Mouse (Mus musculus) embryonic facial prominence, embryonic 14.5 days (tissue): ENCODE results near the gene Pak6. TPM values are rescaled to one million over a fixed set of nuclear protein-coding genes. Genes with fewer than 3 reads are reported as not detected.

ENCODE experiments used
- ATAC-seq: fragments of 200-750 bp; cut with Nextera tagmentation; 2 replicates; pipeline ENCODE4 v1.8.0; 2017; ENCODE audit warnings: low read depth, moderate number of reproducible peaks, moderate TSS enrichment
- DNase-seq: peaks from one replicate; pipeline ENCODE4 v3.0.0-alpha.2; 2015; ENCODE audit warnings: low spot score
- H3K27ac ChIP-seq: fragments of 300-500 bp; sonication (generic); replicated peaks from 2 replicates; pipeline ENCODE4 v1.5.1; 2014; ENCODE audit warnings: low read depth, mild to moderate bottlenecking, low read length, moderate library complexity
- H3K27me3 ChIP-seq: fragments of 300-500 bp; sonication (generic); replicated peaks from 2 replicates; pipeline ENCODE4 v1.6.1; 2014; ENCODE audit warnings: low read length; ENCODE audit not compliant: control insufficient read depth, insufficient read depth
- H3K36me3 ChIP-seq: fragments of 300-500 bp; sonication (generic); 2 replicates; pipeline ENCODE4 v1.6.1; 2014; ENCODE audit warnings: low read length, mixed read lengths; ENCODE audit not compliant: control insufficient read depth, insufficient read depth
- H3K4me1 ChIP-seq: fragments of 300-500 bp; sonication (generic); 2 replicates; pipeline ENCODE4 v1.6.1; 2014; ENCODE audit warnings: antibody characterized with exemption, low read length; ENCODE audit not compliant: control insufficient read depth, insufficient read depth
- H3K4me2 ChIP-seq: fragments of 300-500 bp; sonication (generic); 2 replicates; pipeline ENCODE4 v1.6.1; 2014; ENCODE audit warnings: low read depth, mild to moderate bottlenecking, low read length, moderate library complexity, mixed read lengths
- H3K4me3 ChIP-seq: fragments of 300-500 bp; sonication (generic); 2 replicates; pipeline ENCODE4 v1.5.1; 2014; ENCODE audit warnings: low read depth, mild to moderate bottlenecking, low read length
- H3K9ac ChIP-seq: fragments of 300-500 bp; sonication (generic); 2 replicates; pipeline ENCODE4 v1.6.1; 2014; ENCODE audit warnings: low read depth, mild to moderate bottlenecking, low read length, moderate library complexity, mixed read lengths
- H3K9me3 ChIP-seq: fragments of 300-500 bp; sonication (generic); 2 replicates; pipeline ENCODE4 v1.6.1; 2016; ENCODE audit warnings: low read length; ENCODE audit not compliant: control insufficient read depth
- WGBS: fragments of 180-500 bp; shearing (Covaris S2); extraction: QIAGEN DNeasy Blood & Tissue Kit; methylation state at CpG from one replicate; pipeline ENCODE4 v1.1.7; 2014; 5-methylcytosine and 5-hydroxymethylcytosine counted together
- polyA plus RNA-seq: library from polyadenylated mRNA; unstranded; fragments of >200 nt; fragmentation: Nextera tagmentation; extraction: Ambion mirVana; gene quantifications from 2 replicates; pipeline ENCODE4 v1.2.1, GENCODE M21; 2014

The Pak6 gene
- polyA plus RNA-seq, 1 experiment from 2014 or later: 2.0 TPM

DNA sequence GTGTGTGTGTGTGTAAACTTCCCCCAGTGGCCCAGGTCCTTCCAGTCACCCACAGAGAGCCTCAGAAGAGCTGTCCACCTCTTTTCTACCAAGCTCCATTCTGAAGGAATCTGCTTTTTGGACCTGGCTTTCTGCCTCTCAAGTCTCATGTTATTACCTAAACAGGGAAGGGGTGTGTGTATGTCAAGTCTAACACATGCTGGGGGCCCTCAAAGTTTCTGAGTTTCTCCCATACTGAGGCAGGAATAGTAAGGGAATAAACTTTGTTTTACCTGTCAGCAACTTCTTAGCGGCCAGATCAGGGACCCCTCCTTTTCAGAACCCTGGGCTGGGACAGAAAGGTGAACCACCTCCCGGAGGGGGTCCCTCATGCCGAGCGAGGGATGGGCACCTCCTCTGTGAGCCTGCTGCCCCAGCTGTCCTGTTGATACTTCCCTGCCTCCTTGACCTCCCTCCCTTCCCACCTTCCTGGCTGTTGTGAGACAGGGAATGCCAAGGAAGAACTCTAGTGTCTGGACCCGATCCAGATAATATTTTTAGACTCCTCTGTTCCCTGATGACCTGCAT lies 34.3 kb downstream of the Pak6 start:
- Histone ChIP-seq H3K27ac (no peak overlapping the region), H3K36me3 (no peaks in the 10 kb centered on the region), H3K9ac (no peak overlapping the region), H3K27me3 (peaks cover 38% of the 10 kb centered on the region), H3K9me3 (no peaks in the 10 kb centered on the region), H3K4me1 (peaks cover 15% of the 10 kb centered on the region), H3K4me3 (no peak overlapping the region), H3K4me2 (no peak overlapping the region)
- ATAC-seq: no peak
- DNase-seq: no peak
- WGBS: 30% methylated on average over 5 of the region's 5 CpGs

DNA sequence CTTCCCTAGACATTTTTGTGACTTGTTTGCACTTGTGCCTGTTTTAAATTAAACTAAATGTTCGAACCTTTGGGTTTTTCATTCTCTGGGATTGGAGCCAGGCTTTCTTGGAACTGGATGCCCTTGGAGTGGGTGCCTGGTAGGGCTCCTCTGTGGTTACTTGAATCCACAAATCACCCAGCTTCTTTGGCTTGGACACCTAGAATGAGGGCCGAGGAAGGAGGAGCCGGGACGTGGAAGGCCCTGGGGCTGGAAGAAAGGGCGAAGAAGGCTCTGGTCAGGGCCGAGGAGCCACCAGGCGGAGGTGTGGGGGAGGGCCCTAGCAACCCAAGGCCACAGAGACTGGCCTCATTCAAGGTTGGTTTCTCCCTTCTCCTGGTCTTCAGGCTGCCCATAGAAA lies 34.9 kb downstream of the Pak6 start:
- H3K27ac ChIP-seq: peak overlapping the region; percentile 53
- ATAC-seq (no peak), DNase-seq (peak; percentile 81)
- H3K9me3 ChIP-seq: no peaks in the 10 kb centered on the region
- 22% methylated on average over 7 of the region's 7 CpGs for WGBS
- H3K27me3 ChIP-seq: peaks cover 44% of the 10 kb centered on the region
- no peak overlapping the region for H3K4me2 ChIP-seq
- peaks cover 19% of the 10 kb centered on the region for H3K4me1 ChIP-seq
- no peak overlapping the region for H3K4me3 ChIP-seq
- no peaks in the 10 kb centered on the region for H3K36me3 ChIP-seq
- no peak overlapping the region for H3K9ac ChIP-seq

DNA sequence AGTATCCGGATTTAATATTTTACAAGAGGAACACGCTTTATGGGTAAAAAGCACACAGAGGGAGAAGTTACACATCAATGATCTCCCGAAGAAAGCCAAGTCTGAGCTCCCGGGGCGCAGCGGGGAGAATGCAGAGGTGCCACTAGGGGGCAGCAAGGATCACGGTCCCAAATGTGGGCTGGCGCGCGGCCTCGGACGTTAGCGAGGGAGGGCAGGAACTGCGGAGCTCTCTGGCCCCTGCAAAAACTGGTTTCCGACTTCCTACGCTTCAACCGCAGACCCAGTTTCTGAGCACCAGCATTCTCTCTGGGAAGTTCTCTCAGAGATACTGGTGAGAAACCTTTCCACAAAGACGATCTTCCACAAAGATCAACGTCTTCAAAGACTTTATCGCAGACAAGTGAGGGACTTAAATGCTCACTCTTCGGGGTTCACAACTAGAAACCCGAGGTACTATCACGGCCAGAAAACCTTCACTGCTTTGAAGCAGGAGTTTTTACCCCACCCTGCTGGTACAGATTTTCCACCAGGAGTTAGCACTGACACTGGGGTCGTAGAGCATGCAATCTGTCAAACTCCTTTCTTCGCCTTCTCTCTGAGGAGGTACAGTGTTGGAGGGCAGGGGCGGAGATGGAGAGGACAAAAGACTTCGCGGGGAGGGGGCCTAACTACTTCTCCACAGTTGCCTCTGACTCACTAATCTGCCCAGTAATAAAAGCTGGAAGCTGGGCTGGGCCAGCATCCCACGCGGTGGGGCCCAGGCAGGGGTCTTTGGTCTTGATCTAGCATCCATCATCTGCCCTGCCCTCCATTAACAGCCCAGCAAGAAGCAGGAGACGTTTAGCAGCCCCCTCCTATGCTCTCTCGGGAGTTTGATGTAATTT lies 37.3 kb downstream of the Pak6 start:
- Histone ChIP-seq H3K4me3 (peak overlapping the region; percentile 25), H3K9ac (no peak overlapping the region), H3K9me3 (no peaks in the 10 kb centered on the region), H3K27me3 (peaks cover 69% of the 10 kb centered on the region), H3K36me3 (no peaks in the 10 kb centered on the region), H3K27ac (no peak overlapping the region), H3K4me1 (peaks cover 29% of the 10 kb centered on the region), H3K4me2 (peak overlapping the region; percentile 52)
- 3% methylated on average over 32 of the region's 32 CpGs for WGBS
- ATAC-seq: peak; percentile 50; the same call in 1 of the 2 replicates
- DNase-seq: peak; percentile 79

DNA sequence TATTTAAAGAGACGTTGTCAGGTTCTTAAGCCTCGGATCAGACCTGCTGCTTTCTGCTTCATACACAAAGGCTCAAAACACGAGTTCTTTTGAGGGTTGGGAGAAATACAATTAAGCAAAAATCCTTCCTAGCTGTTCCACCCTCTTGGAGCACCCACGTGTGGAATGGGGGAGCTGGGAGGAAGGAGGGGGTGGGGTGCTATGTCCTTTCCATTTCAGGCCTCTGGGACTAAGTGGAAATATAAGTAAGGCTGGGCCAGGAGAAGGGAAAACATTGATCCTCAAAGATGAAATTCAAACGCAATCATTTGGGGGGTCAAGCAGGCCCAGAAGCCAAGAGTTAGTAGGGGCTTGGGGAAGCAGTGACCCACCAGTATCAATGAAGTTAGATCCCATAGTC lies 38.1 kb downstream of the Pak6 start:
- no peak overlapping the region for H3K27ac ChIP-seq
- peaks cover 29% of the 10 kb centered on the region for H3K4me1 ChIP-seq
- DNase-seq (no peak), ATAC-seq (no peak)
- H3K9me3 ChIP-seq: no peaks in the 10 kb centered on the region
- no peaks in the 10 kb centered on the region for H3K36me3 ChIP-seq
- H3K9ac ChIP-seq: no peak overlapping the region
- no peak overlapping the region for H3K4me2 ChIP-seq
- 16% methylated on average over 5 of the region's 5 CpGs for WGBS
- H3K27me3 ChIP-seq: peaks cover 72% of the 10 kb centered on the region
- H3K4me3 ChIP-seq: no peak overlapping the region

DNA sequence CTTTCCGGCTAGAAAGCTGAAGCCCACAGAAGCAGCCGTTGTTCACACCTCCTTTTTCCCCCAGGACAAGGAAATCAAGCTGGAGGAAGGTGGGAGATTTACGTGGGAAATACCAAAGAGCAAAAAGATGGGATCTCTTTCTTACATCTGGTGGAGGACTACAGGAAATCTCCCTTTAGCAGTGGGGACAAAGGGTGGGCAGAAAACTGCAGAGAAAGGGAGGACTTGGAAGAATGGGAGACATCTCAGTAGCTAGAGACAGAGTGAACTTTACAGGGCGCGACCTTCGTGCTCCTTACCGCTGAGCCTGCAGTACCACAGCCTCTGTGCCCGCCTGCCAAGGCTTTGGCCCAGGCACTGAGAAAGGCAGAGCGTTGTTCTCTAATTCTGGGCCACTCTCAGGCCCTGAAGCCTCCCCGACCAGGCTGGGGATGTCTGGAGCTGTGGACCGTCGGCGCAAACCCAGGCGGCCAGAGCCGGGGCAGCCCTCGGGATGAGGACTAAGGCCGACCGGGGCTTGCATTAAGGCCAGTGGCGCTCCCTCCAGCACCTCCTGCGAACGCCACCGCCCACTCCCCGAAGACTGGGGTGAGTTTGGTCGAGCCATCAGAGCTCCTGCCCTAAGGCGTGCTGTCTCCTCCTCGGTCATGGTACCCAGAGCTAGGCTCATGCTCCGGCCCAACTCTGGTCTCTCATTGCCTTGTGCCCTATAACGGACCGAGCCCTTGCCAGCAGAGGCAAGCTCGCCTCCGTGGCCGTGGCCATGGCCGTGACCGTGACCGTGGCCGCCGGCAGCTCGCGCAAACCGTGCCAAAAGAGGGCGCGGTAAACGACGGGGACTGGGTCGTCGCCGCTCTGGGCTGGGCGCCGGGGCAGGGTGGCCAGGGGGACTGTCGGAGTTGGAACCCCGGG lies 39.1 kb downstream of the Pak6 start:
- DNase-seq (no peak), ATAC-seq (no peak)
- Histone ChIP-seq H3K4me3 (peak overlapping the region; percentile 43), H3K4me1 (peaks cover 27% of the 10 kb centered on the region), H3K4me2 (peak overlapping the region; percentile 75), H3K9ac (no peak overlapping the region), H3K9me3 (no peaks in the 10 kb centered on the region), H3K27me3 (peaks cover 75% of the 10 kb centered on the region), H3K27ac (no peak overlapping the region), H3K36me3 (no peaks in the 10 kb centered on the region)
- 7% methylated on average over 28 of the region's 51 CpGs for WGBS

DNA sequence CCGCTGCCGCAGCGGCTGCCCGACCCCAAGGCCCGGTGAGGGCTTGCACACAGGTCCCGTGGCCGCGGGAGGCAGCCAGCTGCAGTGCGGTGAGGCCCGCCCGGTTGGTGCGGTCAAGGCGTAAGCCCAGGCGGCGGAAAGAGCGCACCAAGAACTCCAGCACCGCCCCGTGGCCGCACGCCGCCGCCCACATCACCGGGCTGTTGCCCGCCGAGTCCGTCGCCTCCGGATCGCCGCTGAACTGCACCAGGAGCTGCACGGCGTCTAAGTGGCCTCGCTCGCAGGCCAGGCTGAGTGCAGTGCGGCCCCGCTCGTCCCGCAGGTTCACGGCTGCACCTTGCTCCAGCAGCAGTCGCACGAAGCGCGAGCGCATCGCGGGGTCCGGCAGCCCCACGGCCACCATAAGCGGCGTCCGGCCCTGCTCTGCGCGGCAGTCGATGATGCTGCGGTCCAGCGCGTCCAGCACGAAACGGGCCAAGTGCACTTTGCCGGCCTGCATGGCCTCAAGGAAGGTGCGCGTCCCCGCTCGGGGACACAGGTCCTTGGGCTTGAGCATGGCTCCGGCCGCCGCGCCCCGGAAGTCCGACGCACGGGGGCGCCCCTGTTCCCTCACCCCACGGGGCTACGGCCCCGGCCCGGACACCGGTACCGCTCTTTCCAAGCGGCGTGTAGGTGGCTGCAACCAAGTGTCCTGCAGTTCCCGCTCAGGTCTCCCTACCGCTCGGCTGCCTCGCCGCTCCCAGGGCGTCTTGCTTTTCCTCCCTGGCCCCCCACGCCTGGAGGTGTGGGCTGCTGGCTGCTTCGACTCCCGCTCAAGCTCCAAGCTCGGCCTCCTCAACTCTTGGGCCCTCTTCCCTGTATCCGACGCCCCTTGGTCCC lies 40.0 kb downstream of the Pak6 start:
- peak overlapping the region; percentile 75 for H3K4me2 ChIP-seq
- H3K4me1 ChIP-seq: peaks cover 20% of the 10 kb centered on the region
- no peak overlapping the region for H3K27ac ChIP-seq
- H3K9ac ChIP-seq: peak overlapping the region; percentile 44
- under 1% methylated on average over 33 of the region's 93 CpGs for WGBS
- H3K4me3 ChIP-seq: peak overlapping the region; percentile 43
- no peaks in the 10 kb centered on the region for H3K9me3 ChIP-seq
- no peaks in the 10 kb centered on the region for H3K36me3 ChIP-seq
- peaks cover 84% of the 10 kb centered on the region for H3K27me3 ChIP-seq
- ATAC-seq (no peak), DNase-seq (no peak)

DNA sequence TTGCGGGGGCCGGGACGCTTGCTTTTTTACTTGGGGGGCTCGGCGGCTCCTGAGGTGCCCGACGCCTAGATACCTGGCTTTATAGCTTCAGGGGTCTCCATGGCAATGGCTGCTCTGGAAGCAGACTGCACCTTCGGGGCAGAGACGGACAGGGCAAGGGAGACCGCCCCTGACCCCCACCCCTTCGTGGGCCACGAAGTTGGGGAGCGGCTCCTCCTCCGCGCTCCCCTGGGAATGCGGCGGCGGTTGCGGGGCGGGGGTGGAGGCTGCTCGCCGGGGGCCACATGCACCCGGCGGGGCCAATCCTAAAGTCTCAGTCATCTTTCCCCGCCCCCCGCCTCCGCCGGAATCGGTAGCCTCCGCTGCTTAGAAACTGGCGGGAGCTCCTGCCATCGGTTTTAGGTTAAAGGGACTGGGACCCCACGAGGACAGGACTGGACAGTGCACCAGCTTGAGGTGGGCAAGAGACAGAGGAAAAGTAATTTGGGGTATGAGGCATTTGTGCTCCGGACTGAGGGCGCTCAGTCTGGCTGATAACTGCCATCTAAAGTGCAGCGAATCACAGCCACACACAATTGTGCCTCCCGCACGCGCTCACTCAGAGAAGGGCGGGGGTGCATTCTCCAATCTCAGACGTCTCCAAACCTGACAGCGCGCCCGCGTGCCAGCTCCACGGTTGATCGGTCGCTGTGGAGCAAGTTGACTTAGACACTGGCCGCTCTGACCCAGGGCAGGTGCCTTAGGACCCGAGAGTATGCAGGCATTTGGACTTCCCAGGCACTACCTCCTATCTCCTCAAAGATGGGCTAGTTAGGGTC lies 41.0 kb downstream of the Pak6 start, which contains the start of gene Ankrd63:
Gene Ankrd63, minus strand, starts transcription at position 51 of the 818 bp plus-strand sequence.
- Histone ChIP-seq H3K27ac (no peak within 1 kb of the TSS), H3K27me3 (peaks cover 94% of the 10 kb centered on the region), H3K4me3 (peak within 1 kb of the TSS; percentile 43), H3K4me2 (peak within 1 kb of the TSS; percentile 75), H3K9me3 (no peaks in the 10 kb centered on the region), H3K9ac (peak within 1 kb of the TSS; percentile 44), H3K4me1 (peaks cover 18% of the 10 kb centered on the region), H3K36me3 (no peaks in the 10 kb centered on the region)
- no peak for ATAC-seq
- DNase-seq: no peak
- 1% methylated on average over 41 of the region's 50 CpGs for WGBS
